Mouse (Mus musculus): ENCODE results near the gene Tmppe. TPM values are rescaled to one million over a fixed set of nuclear protein-coding genes. Genes with fewer than 3 reads are reported as not detected.
A peak's percentile ranks its signal among the peaks of the same experiment; 100 is the strongest.

Tmppe gene
- polyA plus RNA-seq, 1 experiment from 2014 or later, result 2.3 TPM

- no peak overlapping the region for H3K9ac ChIP-seq
- no peaks in the 10 kb centered on the region for H3K4me1 ChIP-seq (replicated peaks)
- ATAC-seq (ENCODE audit: insufficient read depth), result no peak
- H3K27me3 ChIP-seq, result no peaks in the 10 kb centered on the region
- H3K36me3 ChIP-seq (replicated peaks), result no peaks in the 10 kb centered on the region
- no peak overlapping the region for H3K27ac ChIP-seq (replicated peaks)
- no peaks in the 10 kb centered on the region for H3K9me3 ChIP-seq (replicated peaks)
- H3K4me2 ChIP-seq, result no peak overlapping the region
- 75% methylated on average over 9 of the region's 9 CpGs for WGBS (ENCODE audit: insufficient replicate concordance)
- H3K4me3 ChIP-seq (replicated peaks), result no peak overlapping the region
These were observed 41.3 kb downstream of the Tmppe start for GRCm38 (mm10) chr9:114442225-114442624.

GRCm38 (mm10) chr9:114442893-114443292 lies 42.0 kb downstream of the Tmppe start:
- Histone ChIP-seq H3K27me3 (no peaks in the 10 kb centered on the region), H3K36me3 (replicated peaks) (no peaks in the 10 kb centered on the region), H3K4me2 (no peak overlapping the region), H3K9me3 (replicated peaks) (no peaks in the 10 kb centered on the region), H3K4me3 (replicated peaks) (no peak overlapping the region), H3K9ac (no peak overlapping the region), H3K4me1 (replicated peaks) (no peaks in the 10 kb centered on the region), H3K27ac (replicated peaks) (no peak overlapping the region)
- ATAC-seq (ENCODE audit: insufficient read depth), result no peak
- 71% methylated on average over 9 of the region's 9 CpGs for WGBS (ENCODE audit: insufficient replicate concordance)

- Histone ChIP-seq H3K27ac (replicated peaks) (no peak overlapping the region), H3K36me3 (replicated peaks) (no peaks in the 10 kb centered on the region), H3K4me3 (replicated peaks) (no peak overlapping the region), H3K4me1 (replicated peaks) (no peaks in the 10 kb centered on the region), H3K27me3 (no peaks in the 10 kb centered on the region), H3K9me3 (replicated peaks) (no peaks in the 10 kb centered on the region), H3K9ac (no peak overlapping the region), H3K4me2 (no peak overlapping the region)
- WGBS (ENCODE audit: insufficient replicate concordance), result 71% methylated on average over 8 of the region's 8 CpGs
- no peak for ATAC-seq (ENCODE audit: insufficient read depth)
These were observed 42.4 kb downstream of the Tmppe start for GRCm38 (mm10) chr9:114443351-114443750.

- Histone ChIP-seq H3K9ac (no peak overlapping the region), H3K27me3 (no peaks in the 10 kb centered on the region), H3K4me2 (no peak overlapping the region), H3K4me1 (replicated peaks) (peaks cover 11% of the 10 kb centered on the region), H3K36me3 (replicated peaks) (no peaks in the 10 kb centered on the region), H3K27ac (replicated peaks) (no peak overlapping the region), H3K9me3 (replicated peaks) (no peaks in the 10 kb centered on the region), H3K4me3 (replicated peaks) (no peak overlapping the region)
- ATAC-seq (ENCODE audit: insufficient read depth), result no peak
- WGBS (ENCODE audit: insufficient replicate concordance), result 85% methylated on average over 8 of the region's 8 CpGs
These were observed 46.0 kb downstream of the Tmppe start for GRCm38 (mm10) chr9:114446887-114447286.

- WGBS (ENCODE audit: insufficient replicate concordance), result 55% methylated on average over 5 of the region's 5 CpGs
- H3K27ac ChIP-seq (replicated peaks), result no peak overlapping the region
- H3K36me3 ChIP-seq (replicated peaks), result no peaks in the 10 kb centered on the region
- H3K4me3 ChIP-seq (replicated peaks), result no peak overlapping the region
- H3K27me3 ChIP-seq, result no peaks in the 10 kb centered on the region
- no peak overlapping the region for H3K4me2 ChIP-seq
- ATAC-seq (ENCODE audit: insufficient read depth), result no peak; the same call in 1 of the 2 replicates
- H3K9me3 ChIP-seq (replicated peaks), result no peaks in the 10 kb centered on the region
- no peak overlapping the region for H3K9ac ChIP-seq
- peaks cover 11% of the 10 kb centered on the region for H3K4me1 ChIP-seq (replicated peaks)
These were observed 47.8 kb downstream of the Tmppe start for GRCm38 (mm10) chr9:114448700-114449099.

GRCm38 (mm10) chr9:114449120-114449754 lies 48.3 kb downstream of the Tmppe start:
- no peak overlapping the region for H3K27ac ChIP-seq (replicated peaks)
- no peak overlapping the region for H3K4me3 ChIP-seq (replicated peaks)
- ATAC-seq (ENCODE audit: insufficient read depth), result peak; percentile 62
- 52% methylated on average over 13 of the region's 13 CpGs for WGBS (ENCODE audit: insufficient replicate concordance)
- H3K4me2 ChIP-seq, result no peak overlapping the region
- H3K9me3 ChIP-seq (replicated peaks), result no peaks in the 10 kb centered on the region
- no peaks in the 10 kb centered on the region for H3K27me3 ChIP-seq
- no peak overlapping the region for H3K9ac ChIP-seq
- H3K4me1 ChIP-seq (replicated peaks), result peaks cover 11% of the 10 kb centered on the region
- no peaks in the 10 kb centered on the region for H3K36me3 ChIP-seq (replicated peaks)

GRCm38 (mm10) chr9:114451615-114452014 lies 50.7 kb downstream of the Tmppe start:
- no peaks in the 10 kb centered on the region for H3K9me3 ChIP-seq (replicated peaks)
- H3K27ac ChIP-seq (replicated peaks), result no peak overlapping the region
- no peak overlapping the region for H3K4me3 ChIP-seq (replicated peaks)
- 76% methylated on average over 7 of the region's 7 CpGs for WGBS (ENCODE audit: insufficient replicate concordance)
- ATAC-seq (ENCODE audit: insufficient read depth), result no peak
- no peaks in the 10 kb centered on the region for H3K27me3 ChIP-seq
- no peak overlapping the region for H3K4me2 ChIP-seq
- H3K36me3 ChIP-seq (replicated peaks), result no peaks in the 10 kb centered on the region
- peaks cover 11% of the 10 kb centered on the region for H3K4me1 ChIP-seq (replicated peaks)
- no peak overlapping the region for H3K9ac ChIP-seq

- Histone ChIP-seq H3K9ac (no peak overlapping the region), H3K4me2 (no peak overlapping the region), H3K4me1 (replicated peaks) (peaks cover 11% of the 10 kb centered on the region), H3K27me3 (no peaks in the 10 kb centered on the region), H3K9me3 (replicated peaks) (no peaks in the 10 kb centered on the region), H3K36me3 (replicated peaks) (no peaks in the 10 kb centered on the region; the same call in 1 of the 2 replicates), H3K27ac (replicated peaks) (no peak overlapping the region), H3K4me3 (replicated peaks) (no peak overlapping the region)
- WGBS (ENCODE audit: insufficient replicate concordance), result 74% methylated on average over 6 of the region's 6 CpGs
- ATAC-seq (ENCODE audit: insufficient read depth), result no peak
These were observed 51.5 kb downstream of the Tmppe start for GRCm38 (mm10) chr9:114452418-114452817.

- no peaks in the 10 kb centered on the region for H3K9me3 ChIP-seq (replicated peaks)
- H3K27ac ChIP-seq (replicated peaks), result no peak overlapping the region
- H3K9ac ChIP-seq, result no peak overlapping the region
- WGBS (ENCODE audit: insufficient replicate concordance), result 70% methylated on average over 2 of the region's 2 CpGs
- no peaks in the 10 kb centered on the region for H3K4me1 ChIP-seq (replicated peaks)
- H3K4me3 ChIP-seq (replicated peaks), result no peak overlapping the region
- ATAC-seq (ENCODE audit: insufficient read depth), result no peak
- H3K4me2 ChIP-seq, result no peak overlapping the region
- H3K27me3 ChIP-seq, result no peaks in the 10 kb centered on the region
- H3K36me3 ChIP-seq (replicated peaks), result no peaks in the 10 kb centered on the region; the same call in 1 of the 2 replicates
These were observed 54.5 kb downstream of the Tmppe start for GRCm38 (mm10) chr9:114455420-114455819.

Other genes starting within 250 kb of the Tmppe start
- not detected in 2 replicates for gene Bcl2a1c, start 71.0 kb upstream of the Tmppe start, polyA plus RNA-seq (2015; fragmentation: Nextera tagmentation; extraction: Ambion mirVana)
- gene Crtap, start 10.4 kb upstream of the Tmppe start, polyA plus RNA-seq (2015; fragmentation: Nextera tagmentation; extraction: Ambion mirVana), result 19.3 and 20.6 TPM in 2 replicates
- gene Glb1, start within 50 bp of the Tmppe start, polyA plus RNA-seq (2015; fragmentation: Nextera tagmentation; extraction: Ambion mirVana), result 13.5 and 14.9 TPM in 2 replicates
- not detected in 2 replicates for gene Ccr4, start 103.8 kb downstream of the Tmppe start, polyA plus RNA-seq (2015; fragmentation: Nextera tagmentation; extraction: Ambion mirVana)
- not detected in 2 replicates for gene C130032M10Rik, start 114.6 kb downstream of the Tmppe start, polyA plus RNA-seq (2015; fragmentation: Nextera tagmentation; extraction: Ambion mirVana)
- gene Trim71, start 163.3 kb downstream of the Tmppe start, polyA plus RNA-seq (2015; fragmentation: Nextera tagmentation; extraction: Ambion mirVana), result 0.86 TPM in 2 replicates
- gene Cnot10, start 239.1 kb downstream of the Tmppe start, polyA plus RNA-seq (2015; fragmentation: Nextera tagmentation; extraction: Ambion mirVana), result 22.8 and 24.9 TPM in 2 replicates

Measured in liver, embryonic 15.5 days (tissue).